Mouse (Mus musculus): ENCODE results near the gene Gm27179.
"Not testable (repeated sequence)": the region's sequence is repeated elsewhere in the genome, so short reads cannot be mapped to it uniquely, and the experiment has no call there.

The Gm27179 gene

DNA sequence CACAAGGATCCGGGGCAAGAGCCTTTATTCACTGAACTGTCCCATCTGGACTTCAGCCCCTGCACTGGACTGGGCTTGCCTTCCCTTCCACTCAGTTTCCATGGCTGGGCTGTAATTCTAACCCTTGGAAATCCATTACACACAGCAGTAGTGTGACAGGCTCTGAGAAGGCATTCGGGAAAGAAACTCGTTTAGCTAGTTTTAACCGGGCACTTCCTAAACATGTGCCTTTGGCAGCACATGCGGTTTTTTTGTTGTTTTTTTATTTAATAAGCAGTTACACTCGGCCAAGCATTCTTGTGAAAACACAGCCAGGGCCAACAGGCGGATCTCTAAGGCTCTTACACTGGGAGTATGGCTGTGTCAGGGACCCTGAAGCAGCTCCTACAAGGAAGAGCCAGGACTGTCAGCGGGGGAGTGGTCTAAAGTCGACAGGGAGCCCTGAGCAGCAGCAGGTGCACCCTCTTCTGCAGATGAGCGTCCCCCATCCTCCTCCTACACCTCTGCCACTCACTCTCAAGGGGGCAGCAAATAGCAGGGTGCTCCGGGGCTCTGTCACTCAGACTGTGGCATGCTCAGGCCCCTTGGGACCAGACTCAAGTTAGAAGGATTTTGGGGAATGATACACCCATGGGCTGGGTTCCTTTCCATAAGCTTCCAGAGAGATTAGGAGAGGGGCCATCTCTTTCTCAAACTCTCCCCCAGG lies 38.3 kb downstream of the Gm27179 start:
- DNase-seq (ENCODE audit: low read depth, low spot score): not testable (repeated sequence)

GRCm38 (mm10) chr14:69473322-69473721 lies 39.0 kb downstream of the Gm27179 start:
- DNase-seq (ENCODE audit: low read depth, low spot score): not testable (repeated sequence)

DNA sequence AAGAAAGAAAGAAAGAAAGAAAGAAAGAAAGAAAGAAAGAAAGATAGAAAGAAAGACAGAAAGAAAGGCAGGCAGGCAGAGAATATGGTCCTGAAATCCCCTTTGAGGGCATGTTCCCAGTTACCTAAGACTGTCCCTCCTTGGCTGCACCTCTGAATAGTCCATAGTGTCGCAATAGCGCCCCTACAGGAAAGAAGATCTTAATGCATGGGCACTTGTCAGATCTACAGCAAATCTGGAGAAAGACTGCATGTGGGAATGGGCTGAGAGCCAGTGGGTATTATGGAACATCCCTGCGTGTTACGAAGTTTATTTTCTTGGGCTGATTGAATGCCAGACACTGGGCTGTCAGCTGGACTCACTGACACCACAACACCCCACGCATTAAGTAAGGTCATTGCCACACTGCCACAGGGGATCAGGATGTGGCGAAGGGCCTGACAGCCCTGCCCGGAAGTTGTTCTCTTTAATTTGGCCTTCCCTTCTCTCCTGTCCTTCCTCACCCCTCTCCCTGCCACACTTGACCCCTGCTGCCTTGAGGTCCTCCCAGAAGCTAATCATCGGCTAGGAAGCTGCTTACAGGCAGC lies 42.1 kb downstream of the Gm27179 start:
- not testable (repeated sequence) for DNase-seq (ENCODE audit: low read depth, low spot score)

- DNase-seq (ENCODE audit: low read depth, low spot score): not testable (repeated sequence)
Measured at GRCm38 (mm10) chr14:69467612-69468366, 44.6 kb downstream of the Gm27179 start.

- DNase-seq (ENCODE audit: low read depth, low spot score): not testable (repeated sequence)
Measured at GRCm38 (mm10) chr14:69464465-69464864, 47.9 kb downstream of the Gm27179 start.
